Mouse (Mus musculus): Measurements from ENCODE around the gene Tmem54. TPM values are rescaled to one million over a fixed set of nuclear protein-coding genes. Genes with fewer than 3 reads are reported as not detected.
A peak's percentile ranks its signal among the peaks of the same experiment; 100 is the strongest.

Gene Tmem54
- polyA plus RNA-seq, 1 experiment, result 0.16 TPM

- Histone ChIP-seq H3K4me3 (replicated peaks; ENCODE audit: insufficient read depth, low read depth, low read length) (no peak overlapping the region), H3K27me3 (ENCODE audit: control insufficient read depth, insufficient read depth, low read length) (no peaks in the 10 kb centered on the region), H3K27ac (ENCODE audit: insufficient read depth, low read length) (no peak overlapping the region), H3K4me1 (ENCODE audit: control insufficient read depth, insufficient read depth, low read length) (peaks cover 11% of the 10 kb centered on the region)
- peak; percentile 51 to 67 for DNase-seq
- WGBS, result 35% methylated on average over 3 of the region's 3 CpGs
- TF ChIP-seq CTCF (IDR thresholded peaks at IDR 0.05; ENCODE audit: borderline replicate concordance, insufficient read depth, low read depth, low read length) (peak; percentile 27; the same call in 1 of the 2 replicates), POLR2A (IDR thresholded peaks at IDR 0.05; ENCODE audit: borderline replicate concordance, insufficient read depth, low read length) (no peak)
Measured at GRCm38 (mm10) chr4:129062281-129063075, 42.9 kb upstream of the Tmem54 start.

GRCm38 (mm10) chr4:129065688-129066236 is 39.6 kb upstream of the Tmem54 start:
- H3K4me3 ChIP-seq (replicated peaks; ENCODE audit: insufficient read depth, low read depth, low read length), result no peak overlapping the region
- H3K4me1 ChIP-seq (ENCODE audit: control insufficient read depth, insufficient read depth, low read length), result peaks cover 11% of the 10 kb centered on the region
- no peak for DNase-seq
- no peaks in the 10 kb centered on the region for H3K27me3 ChIP-seq (ENCODE audit: control insufficient read depth, insufficient read depth, low read length)
- H3K27ac ChIP-seq (ENCODE audit: insufficient read depth, low read length), result no peak overlapping the region
- no peak for TF ChIP-seq POLR2A (IDR thresholded peaks at IDR 0.05; ENCODE audit: borderline replicate concordance, insufficient read depth, low read length)
- TF ChIP-seq CTCF (IDR thresholded peaks at IDR 0.05; ENCODE audit: borderline replicate concordance, insufficient read depth, low read depth, low read length), result no peak

GRCm38 (mm10) chr4:129067638-129068415 is 37.5 kb upstream of the Tmem54 start:
- Histone ChIP-seq H3K4me3 (replicated peaks; ENCODE audit: insufficient read depth, low read depth, low read length) (no peak overlapping the region), H3K27me3 (ENCODE audit: control insufficient read depth, insufficient read depth, low read length) (no peaks in the 10 kb centered on the region), H3K4me1 (ENCODE audit: control insufficient read depth, insufficient read depth, low read length) (peaks cover 4% of the 10 kb centered on the region; the same call in 1 of the 2 replicates), H3K27ac (ENCODE audit: insufficient read depth, low read length) (no peak overlapping the region)
- 72% methylated on average over 5 of the region's 5 CpGs for WGBS
- no peak for DNase-seq
- TF ChIP-seq POLR2A (IDR thresholded peaks at IDR 0.05; ENCODE audit: borderline replicate concordance, insufficient read depth, low read length) (no peak), CTCF (IDR thresholded peaks at IDR 0.05; ENCODE audit: borderline replicate concordance, insufficient read depth, low read depth, low read length) (no peak)

GRCm38 (mm10) chr4:129068848-129069247 is 36.5 kb upstream of the Tmem54 start:
- Histone ChIP-seq H3K27ac (ENCODE audit: insufficient read depth, low read length) (no peak overlapping the region), H3K27me3 (ENCODE audit: control insufficient read depth, insufficient read depth, low read length) (no peaks in the 10 kb centered on the region), H3K4me3 (replicated peaks; ENCODE audit: insufficient read depth, low read depth, low read length) (no peak overlapping the region), H3K4me1 (ENCODE audit: control insufficient read depth, insufficient read depth, low read length) (peaks cover 2% of the 10 kb centered on the region; the same call in 1 of the 2 replicates)
- DNase-seq, result no peak
- TF ChIP-seq CTCF (IDR thresholded peaks at IDR 0.05; ENCODE audit: borderline replicate concordance, insufficient read depth, low read depth, low read length) (no peak), POLR2A (IDR thresholded peaks at IDR 0.05; ENCODE audit: borderline replicate concordance, insufficient read depth, low read length) (no peak)
- WGBS, result 97% methylated on average over 4 of the region's 4 CpGs

- H3K27me3 ChIP-seq (ENCODE audit: control insufficient read depth, insufficient read depth, low read length), result no peaks in the 10 kb centered on the region
- H3K4me1 ChIP-seq (ENCODE audit: control insufficient read depth, insufficient read depth, low read length), result peaks cover 25% of the 10 kb centered on the region
- H3K27ac ChIP-seq (ENCODE audit: insufficient read depth, low read length), result no peak overlapping the region
- no peak overlapping the region for H3K4me3 ChIP-seq (replicated peaks; ENCODE audit: insufficient read depth, low read depth, low read length)
- no peak for DNase-seq
- 94% methylated on average over 9 of the region's 9 CpGs for WGBS
- TF ChIP-seq CTCF (IDR thresholded peaks at IDR 0.05; ENCODE audit: borderline replicate concordance, insufficient read depth, low read depth, low read length) (no peak), POLR2A (IDR thresholded peaks at IDR 0.05; ENCODE audit: borderline replicate concordance, insufficient read depth, low read length) (no peak)
Measured at GRCm38 (mm10) chr4:129079126-129079525, 26.2 kb upstream of the Tmem54 start.

GRCm38 (mm10) chr4:129081041-129081440 is 24.3 kb upstream of the Tmem54 start:
- Histone ChIP-seq H3K4me3 (replicated peaks; ENCODE audit: insufficient read depth, low read depth, low read length) (no peak overlapping the region), H3K27me3 (ENCODE audit: control insufficient read depth, insufficient read depth, low read length) (no peaks in the 10 kb centered on the region), H3K27ac (ENCODE audit: insufficient read depth, low read length) (peak overlapping the region; percentile 88), H3K4me1 (ENCODE audit: control insufficient read depth, insufficient read depth, low read length) (peaks cover 25% of the 10 kb centered on the region)
- 12% methylated on average over 7 of the region's 7 CpGs for WGBS
- DNase-seq, result peak; percentile 89 to 95
- TF ChIP-seq POLR2A (IDR thresholded peaks at IDR 0.05; ENCODE audit: borderline replicate concordance, insufficient read depth, low read length) (0 out of 2 replicates have a peak, but pooled peaks have one; percentile 8), CTCF (IDR thresholded peaks at IDR 0.05; ENCODE audit: borderline replicate concordance, insufficient read depth, low read depth, low read length) (no peak)

- WGBS, result 17% methylated on average over 6 of the region's 6 CpGs
- Histone ChIP-seq H3K4me1 (ENCODE audit: control insufficient read depth, insufficient read depth, low read length) (peaks cover 25% of the 10 kb centered on the region), H3K27ac (ENCODE audit: insufficient read depth, low read length) (peak overlapping the region; percentile 88), H3K27me3 (ENCODE audit: control insufficient read depth, insufficient read depth, low read length) (no peaks in the 10 kb centered on the region), H3K4me3 (replicated peaks; ENCODE audit: insufficient read depth, low read depth, low read length) (no peak overlapping the region)
- no peak for TF ChIP-seq POLR2A (IDR thresholded peaks at IDR 0.05; ENCODE audit: borderline replicate concordance, insufficient read depth, low read length)
- no peak for TF ChIP-seq CTCF (IDR thresholded peaks at IDR 0.05; ENCODE audit: borderline replicate concordance, insufficient read depth, low read depth, low read length)
- no peak for DNase-seq
Measured at GRCm38 (mm10) chr4:129081512-129081911, 23.8 kb upstream of the Tmem54 start.

Measured in cerebellum, adult 2 months (tissue).